Mouse (Mus musculus) frontal cortex, postnatal 25 days (tissue): ENCODE measurements around the gene Prkcq.

Experiments
- DNase-seq, 2 experiments: peaks; one replicate each; pipeline ENCODE4 v3.0.0; 2022; ENCODE audit warnings: low spot score in 2 of 2

Prkcq gene

GRCm38 (mm10) chr2:11218122-11218521 is 46.2 kb downstream of the Prkcq start:
- no peak for DNase-seq

- DNase-seq, result no peak
Measured at GRCm38 (mm10) chr2:11219262-11219661, 47.4 kb downstream of the Prkcq start.

- DNase-seq, result no peak
Measured at GRCm38 (mm10) chr2:11224808-11225484, 53.0 kb downstream of the Prkcq start.

GRCm38 (mm10) chr2:11225485-11225876 is 53.6 kb downstream of the Prkcq start:
- no peak for DNase-seq

GRCm38 (mm10) chr2:11226555-11226954 is 54.6 kb downstream of the Prkcq start:
- no peak for DNase-seq

- DNase-seq, result no peak
Measured at GRCm38 (mm10) chr2:11229126-11229525, 57.2 kb downstream of the Prkcq start.

GRCm38 (mm10) chr2:11231118-11231517 is 59.2 kb downstream of the Prkcq start:
- no peak for DNase-seq

GRCm38 (mm10) chr2:11231988-11232387 is 60.1 kb downstream of the Prkcq start:
- no peak for DNase-seq

GRCm38 (mm10) chr2:11238254-11238653 is 66.3 kb downstream of the Prkcq start:
- DNase-seq, result no peak

- no peak for DNase-seq
Measured at GRCm38 (mm10) chr2:11239523-11239922, 67.6 kb downstream of the Prkcq start.

GRCm38 (mm10) chr2:11245926-11246325 is 74.0 kb downstream of the Prkcq start:
- no peak for DNase-seq

- peak in 1 of 2 experiments; percentile 4 for DNase-seq
Measured at GRCm38 (mm10) chr2:11253945-11254344, 82.0 kb downstream of the Prkcq start.

GRCm38 (mm10) chr2:11254446-11254845 is 82.5 kb downstream of the Prkcq start:
- no peak for DNase-seq

- no peak for DNase-seq
Measured at GRCm38 (mm10) chr2:11257260-11257850, 85.4 kb downstream of the Prkcq start.

GRCm38 (mm10) chr2:11258181-11258580 is 86.3 kb downstream of the Prkcq start:
- DNase-seq, result no peak

GRCm38 (mm10) chr2:11259361-11259760 is 87.5 kb downstream of the Prkcq start:
- no peak for DNase-seq

- no peak for DNase-seq
Measured at GRCm38 (mm10) chr2:11264836-11265235, 92.9 kb downstream of the Prkcq start.

- no peak for DNase-seq
Measured at GRCm38 (mm10) chr2:11265455-11265854, 93.5 kb downstream of the Prkcq start.

- no peak for DNase-seq
Measured at GRCm38 (mm10) chr2:11266294-11266693, 94.4 kb downstream of the Prkcq start.

GRCm38 (mm10) chr2:11278965-11279364 is 107.1 kb downstream of the Prkcq start:
- DNase-seq, result no peak

- DNase-seq, result no peak
Measured at GRCm38 (mm10) chr2:11280247-11280646, 108.3 kb downstream of the Prkcq start.

GRCm38 (mm10) chr2:11287834-11288530 is 116.1 kb downstream of the Prkcq start:
- DNase-seq, result no peak

- peak; percentile 79 to 88 for DNase-seq
Measured at GRCm38 (mm10) chr2:11288531-11288846, 116.6 kb downstream of the Prkcq start.
